Mouse (Mus musculus) MEL (cell line): ENCODE measurements around the gene Th.
A peak's percentile ranks its signal among the peaks of the same experiment; 100 is the strongest.

Experiments used
- CTCF ChIP-seq, 3 experiments: IDR thresholded peaks in 2 of 3; conservative IDR thresholded peaks in 1 of 3; 2 replicates each; pipeline ENCODE4 v1.5.1; 2011 to 2012; ENCODE audit warnings: low read length in 3 of 3, low read depth in 2 of 3, mild to moderate bottlenecking in 2 of 3, improper control_type of control experiment in 1 of 3, inconsistent platforms in 1 of 3, mixed read lengths in 1 of 3, moderate library complexity in 1 of 3; ENCODE audit not compliant: control insufficient read depth in 1 of 3, insufficient read depth in 1 of 3, poor library complexity in 1 of 3, severe bottlenecking in 1 of 3
- GABPA ChIP-seq: IDR thresholded peaks from 2 replicates; pipeline ENCODE4 v1.6.1; 2012; ENCODE audit warnings: low read depth, mild to moderate bottlenecking, inconsistent platforms, low read length, improper control_type of control experiment, moderate library complexity
- MYC ChIP-seq: IDR thresholded peaks from 2 replicates; pipeline ENCODE4 v1.6.1; 2011; ENCODE audit warnings: low read depth, mild to moderate bottlenecking, low read length, improper control_type of control experiment, moderate library complexity
- POLR2A ChIP-seq, 2 experiments: IDR thresholded peaks; 2 replicates each; pipeline ENCODE4 v1.6.1; 2011 to 2012; ENCODE audit warnings: low read length in 2 of 2, mild to moderate bottlenecking in 2 of 2, control low read depth in 1 of 2, improper control_type of control experiment in 1 of 2, low read depth in 1 of 2, moderate library complexity in 1 of 2; ENCODE audit not compliant: control insufficient read depth in 1 of 2, insufficient read depth in 1 of 2, poor library complexity in 1 of 2
- RAD21 ChIP-seq: IDR thresholded peaks from 2 replicates; pipeline ENCODE4 v1.6.1; 2011; ENCODE audit warnings: mild to moderate bottlenecking, low read depth, low read length, improper control_type of control experiment
- TCF12 ChIP-seq: IDR thresholded peaks from 2 replicates; pipeline ENCODE4 v1.6.1; 2014; ENCODE audit warnings: low read depth, mild to moderate bottlenecking, inconsistent platforms, low read length, improper control_type of control experiment, moderate library complexity
- ZNF384 ChIP-seq: IDR thresholded peaks from 2 replicates; pipeline ENCODE4 v1.6.1; 2012; ENCODE audit warnings: low read depth, mild to moderate bottlenecking, inconsistent platforms, low read length, improper control_type of control experiment

DNA sequence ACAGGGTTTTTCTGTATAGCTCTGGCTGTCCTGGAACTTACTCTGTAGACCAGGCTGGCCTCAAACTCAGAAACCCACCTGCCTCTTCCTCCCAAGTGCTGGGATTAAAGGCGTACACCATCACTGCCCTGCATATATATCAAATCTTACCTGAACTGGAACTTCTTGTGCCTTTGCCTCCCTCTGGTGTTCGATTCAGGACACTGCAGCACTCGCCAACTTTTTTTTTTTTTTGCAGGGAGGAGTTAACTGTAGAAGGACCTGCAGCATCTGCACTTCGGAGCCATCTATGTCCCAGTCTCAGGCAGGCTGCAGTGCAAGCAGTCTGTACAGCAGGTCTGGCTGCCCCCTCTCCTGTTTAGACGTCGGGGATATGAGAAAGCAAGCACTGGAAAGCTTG is 80.2 kb downstream of the Th start:
- TF ChIP-seq GABPA (no peak), TCF12 (no peak), ZNF384 (peak; percentile 97), POLR2A (IDR thresholded peaks at IDR 0.05; ENCODE audit: control insufficient read depth in 1 of 2, insufficient read depth in 1 of 2, low read depth in 1 of 2, low read length in 2 of 2, poor library complexity in 1 of 2) (no peak), RAD21 (peak; percentile 64), MYC (no peak), CTCF (IDR thresholded peaks at IDR 0.05 in 2 of 3, conservative IDR thresholded peaks at IDR 0.05 in 1 of 3; ENCODE audit: control insufficient read depth in 1 of 3, insufficient read depth in 1 of 3, low read depth in 2 of 3, low read length in 3 of 3, poor library complexity in 1 of 3, severe bottlenecking in 1 of 3) (peak; percentile 52 to 79 (median 67))
